Mouse (Mus musculus): Measurements from ENCODE around the gene Usp27x. TPM values are rescaled to one million over a fixed set of nuclear protein-coding genes. Genes with fewer than 3 reads are reported as not detected.

Gene Usp27x
- polyA plus RNA-seq (2012; ENCODE audit: insufficient read depth, insufficient read length, missing spikeins): 1.7 and 1.9 TPM in 2 replicates

GRCm38 (mm10) chrX:7375716-7376480 lies at the start of gene Usp27x:
Gene Usp27x, minus strand, starts transcription at chrX:7375830.
- H3K4me3 ChIP-seq (ENCODE audit: insufficient read depth, low read length): peak within 1 kb of the TSS; percentile 78
- H3K27ac ChIP-seq (ENCODE audit: insufficient read depth, low read depth, low read length): peak within 1 kb of the TSS; percentile 51
- no peak for TF ChIP-seq POLR2A (IDR thresholded peaks at IDR 0.05; ENCODE audit: borderline replicate concordance, low read depth, low read length)
- peak; percentile 16; the same call in 1 of the 2 replicates for TF ChIP-seq CTCF (IDR thresholded peaks at IDR 0.05; ENCODE audit: low read depth, low read length)
- H3K4me1 ChIP-seq (ENCODE audit: control insufficient read depth, insufficient read depth, low read length): peaks cover 6% of the 10 kb centered on the region

- Histone ChIP-seq H3K4me3 (ENCODE audit: insufficient read depth, low read length) (peak overlapping the region; percentile 67), H3K27ac (ENCODE audit: insufficient read depth, low read depth, low read length) (no peak overlapping the region), H3K4me1 (ENCODE audit: control insufficient read depth, insufficient read depth, low read length) (0 out of 2 replicates have a peak, but pooled peaks cover 2% of the 10 kb centered on the region)
- TF ChIP-seq POLR2A (IDR thresholded peaks at IDR 0.05; ENCODE audit: borderline replicate concordance, low read depth, low read length) (no peak), CTCF (IDR thresholded peaks at IDR 0.05; ENCODE audit: low read depth, low read length) (peak; percentile 53)
Observed at GRCm38 (mm10) chrX:7422691-7423111, 47.1 kb upstream of the Usp27x start.

- Histone ChIP-seq H3K4me3 (ENCODE audit: insufficient read depth, low read length) (peak overlapping the region; percentile 67), H3K4me1 (ENCODE audit: control insufficient read depth, insufficient read depth, low read length) (0 out of 2 replicates have a peak, but pooled peaks cover 2% of the 10 kb centered on the region), H3K27ac (ENCODE audit: insufficient read depth, low read depth, low read length) (no peak overlapping the region)
- TF ChIP-seq POLR2A (IDR thresholded peaks at IDR 0.05; ENCODE audit: borderline replicate concordance, low read depth, low read length): no peak
- no peak for TF ChIP-seq CTCF (IDR thresholded peaks at IDR 0.05; ENCODE audit: low read depth, low read length)
Observed at GRCm38 (mm10) chrX:7422166-7422565, 46.5 kb upstream of the Usp27x start.

GRCm38 (mm10) chrX:7421016-7421415 lies 45.4 kb upstream of the Usp27x start:
- 0 out of 2 replicates have a peak, but pooled peaks cover 2% of the 10 kb centered on the region for H3K4me1 ChIP-seq (ENCODE audit: control insufficient read depth, insufficient read depth, low read length)
- H3K27ac ChIP-seq (ENCODE audit: insufficient read depth, low read depth, low read length): no peak overlapping the region
- TF ChIP-seq CTCF (IDR thresholded peaks at IDR 0.05; ENCODE audit: low read depth, low read length): peak; percentile 53
- no peak for TF ChIP-seq POLR2A (IDR thresholded peaks at IDR 0.05; ENCODE audit: borderline replicate concordance, low read depth, low read length)
- H3K4me3 ChIP-seq (ENCODE audit: insufficient read depth, low read length): no peak overlapping the region

- H3K27ac ChIP-seq (ENCODE audit: insufficient read depth, low read depth, low read length): no peak overlapping the region
Observed at GRCm38 (mm10) chrX:7416178-7416871, 40.7 kb upstream of the Usp27x start.

GRCm38 (mm10) chrX:7415308-7415707 lies 39.7 kb upstream of the Usp27x start:
- Histone ChIP-seq H3K4me3 (ENCODE audit: insufficient read depth, low read length) (no peak overlapping the region), H3K27ac (ENCODE audit: insufficient read depth, low read depth, low read length) (no peak overlapping the region), H3K4me1 (ENCODE audit: control insufficient read depth, insufficient read depth, low read length) (no peaks in the 10 kb centered on the region)
- TF ChIP-seq CTCF (IDR thresholded peaks at IDR 0.05; ENCODE audit: low read depth, low read length) (no peak), POLR2A (IDR thresholded peaks at IDR 0.05; ENCODE audit: borderline replicate concordance, low read depth, low read length) (no peak)

More at GRCm38 (mm10) chrX:7416178-7416871, 40.7 kb upstream of the Usp27x start:
- TF ChIP-seq POLR2A (IDR thresholded peaks at IDR 0.05; ENCODE audit: borderline replicate concordance, low read depth, low read length) (no peak), CTCF (IDR thresholded peaks at IDR 0.05; ENCODE audit: low read depth, low read length) (no peak)
- Histone ChIP-seq H3K4me1 (ENCODE audit: control insufficient read depth, insufficient read depth, low read length) (no peaks in the 10 kb centered on the region), H3K4me3 (ENCODE audit: insufficient read depth, low read length) (no peak overlapping the region)

GRCm38 (mm10) chrX:7412239-7413033 lies 36.8 kb upstream of the Usp27x start:
- Histone ChIP-seq H3K4me1 (ENCODE audit: control insufficient read depth, insufficient read depth, low read length) (no peaks in the 10 kb centered on the region), H3K4me3 (ENCODE audit: insufficient read depth, low read length) (no peak overlapping the region), H3K27ac (ENCODE audit: insufficient read depth, low read depth, low read length) (no peak overlapping the region)
- no peak for TF ChIP-seq CTCF (IDR thresholded peaks at IDR 0.05; ENCODE audit: low read depth, low read length)
- TF ChIP-seq POLR2A (IDR thresholded peaks at IDR 0.05; ENCODE audit: borderline replicate concordance, low read depth, low read length): no peak

GRCm38 (mm10) chrX:7376586-7376985 lies 956 bp upstream of the Usp27x start:
- H3K4me1 ChIP-seq (ENCODE audit: control insufficient read depth, insufficient read depth, low read length): peaks cover 6% of the 10 kb centered on the region
- H3K4me3 ChIP-seq (ENCODE audit: insufficient read depth, low read length): peak overlapping the region; percentile 78
- peak overlapping the region; percentile 51; the same call in 1 of the 2 replicates for H3K27ac ChIP-seq (ENCODE audit: insufficient read depth, low read depth, low read length)
- TF ChIP-seq POLR2A (IDR thresholded peaks at IDR 0.05; ENCODE audit: borderline replicate concordance, low read depth, low read length): no peak

- peaks cover 6% of the 10 kb centered on the region for H3K4me1 ChIP-seq (ENCODE audit: control insufficient read depth, insufficient read depth, low read length)
- H3K27ac ChIP-seq (ENCODE audit: insufficient read depth, low read depth, low read length): peak overlapping the region; percentile 51; the same call in 1 of the 2 replicates
- no peak for TF ChIP-seq CTCF (IDR thresholded peaks at IDR 0.05; ENCODE audit: low read depth, low read length)
- TF ChIP-seq POLR2A (IDR thresholded peaks at IDR 0.05; ENCODE audit: borderline replicate concordance, low read depth, low read length): no peak
- H3K4me3 ChIP-seq (ENCODE audit: insufficient read depth, low read length): peak overlapping the region; percentile 78
Observed at GRCm38 (mm10) chrX:7375322-7375715, 311 bp downstream of the Usp27x start.

Data from bone marrow macrophage, adult 2 months (primary cell).